ENCODE assay signal across 23 mouse cellular contexts in genomic region chr11:9669430-9669829, GRCm38 (mm10).
DNase-seq lines count a peak whose midpoint lies in the region; ATAC-seq and TF ChIP-seq lines count a peak whose summit lies in the region.
"Had no signal": no experiment of that assay in that cellular context is flagged by ENCODE, and none has a peak within 500 bp of the region (broad histone marks: within the 10 kb centered on the region; RNA-seq: fewer than 3 reads in every experiment).

No protein-coding gene starts in this region.

- H3K4me1 ChIP-seq in lung, adult 2 months (ENCODE audit: control insufficient read depth, insufficient read depth, low read length): no peaks in the 10 kb centered on the region
- H3K4me1 ChIP-seq: embryonic facial prominence, embryonic 13.5 days; embryonic facial prominence, embryonic 15.5 days; forebrain, embryonic 10.5 days; forebrain, embryonic 12.5 days had no signal

- 45% methylated on average over 1 of the region's 1 CpGs for WGBS in lung, adult 2 months

- TF ChIP-seq POLR2A in lung, adult 2 months (IDR thresholded peaks at IDR 0.05; ENCODE audit: borderline replicate concordance, extremely low read depth, low read depth, low read length): no peak

- DNase-seq in lung, postnatal 36 days: peak; percentile 8
- no peak for DNase-seq in lung, adult 2 months
- no peak for DNase-seq in MN1 (ENCODE audit: low spot score)
- DNase-seq in ovary, postnatal 36 days (ENCODE audit: low spot score): no peak
- DNase-seq: adrenal gland, adult 8-10 months; adrenal gland, postnatal 14 days; adrenal gland, postnatal 36 days; cerebellum, adult 11-12 months; cerebellum, adult 2 months; cerebellum, adult 9-10 months; cerebellum, postnatal 10 days; cerebellum, postnatal 25 days; embryo, embryonic 11 days had no signal

- no peak for TF ChIP-seq CTCF in lung, adult 2 months (IDR thresholded peaks at IDR 0.05; ENCODE audit: insufficient read depth, low read length)

- no peak overlapping the region for H3K4me3 ChIP-seq in lung, adult 2 months (replicated peaks; ENCODE audit: extremely low read depth, low read depth, low read length)
- H3K4me3 ChIP-seq: embryonic facial prominence, embryonic 13.5 days; embryonic facial prominence, embryonic 15.5 days; erythroblast, embryonic 14.5 days; forebrain, embryonic 10.5 days; forebrain, embryonic 12.5 days had no signal

- peak; percentile 89 for ATAC-seq in megakaryocyte progenitor cell, adult 5-6 weeks (replicated peaks; ENCODE audit: poor library complexity)
- ATAC-seq: activated CD4-positive, CD25-positive, alpha-beta regulatory T cell, adult 4 months; forebrain, embryonic 14.5 days; forebrain, embryonic 16.5 days; Patski had no signal
